15 mouse cellular contexts compared by ENCODE assay signal in genomic region chr6:135398801-135399200, GRCm38 (mm10). TPM values are rescaled to one million over a fixed set of nuclear protein-coding genes. Genes with fewer than 3 reads are reported as not detected.
DNase-seq lines count a peak whose midpoint lies in the region; ATAC-seq and TF ChIP-seq lines count a peak whose summit lies in the region.
"Had no signal": no experiment of that assay in that cellular context is flagged by ENCODE, and none has a peak within 500 bp of the region (broad histone marks: within the 10 kb centered on the region; RNA-seq: fewer than 3 reads in every experiment).

No protein-coding gene starts in this region.

- peak; percentile 18 to 19 for DNase-seq in cerebellum, postnatal 14 days
- no peak for DNase-seq in cerebellum, adult 8-10 months
- DNase-seq in NIH3T3 (ENCODE audit: low read depth) = peak; percentile 56
- DNase-seq in hindbrain, postnatal 0 days (ENCODE audit: low spot score) = no peak
- DNase-seq: forebrain, postnatal 0 days; kidney, adult 11 months had no signal

- H3K27ac ChIP-seq in embryonic fibroblast, embryonic 13.5 days (ENCODE audit: insufficient read depth, low read length) = 0 out of 2 replicates have a peak overlapping the region, but pooled peaks have one; percentile 9
- H3K27ac ChIP-seq in heart, embryonic 16.5 days (ENCODE audit: low read length) = no peak overlapping the region
- H3K27ac ChIP-seq in intestine, postnatal 0 days (ENCODE audit: low read depth, low read length) = no peak overlapping the region
- no peak overlapping the region for H3K27ac ChIP-seq in forebrain, embryonic 12.5 days
- H3K27ac ChIP-seq in hindbrain, postnatal 0 days = no peak overlapping the region
- H3K27ac ChIP-seq: limb, embryonic 12.5 days; lung, embryonic 15.5 days; midbrain, embryonic 13.5 days had no signal

- WGBS in heart, embryonic 16.5 days = 25% methylated on average over 5 of the region's 5 CpGs
- 70% methylated on average over 5 of the region's 5 CpGs for WGBS in intestine, postnatal 0 days
- 77% methylated on average over 5 of the region's 5 CpGs for WGBS in forebrain, embryonic 12.5 days
- WGBS in hindbrain, postnatal 0 days = 69% methylated on average over 5 of the region's 5 CpGs

- no peaks in the 10 kb centered on the region for H3K27me3 ChIP-seq in heart, embryonic 16.5 days (ENCODE audit: control insufficient read depth, insufficient read depth, low read length)
- H3K27me3 ChIP-seq in intestine, postnatal 0 days (replicated peaks; ENCODE audit: control insufficient read depth, insufficient read depth, low read length) = no peaks in the 10 kb centered on the region
- H3K27me3 ChIP-seq in forebrain, embryonic 12.5 days = no peaks in the 10 kb centered on the region
- H3K27me3 ChIP-seq in hindbrain, postnatal 0 days (ENCODE audit: insufficient read depth, low read length) = no peaks in the 10 kb centered on the region
- H3K27me3 ChIP-seq: limb, embryonic 12.5 days; lung, embryonic 15.5 days; midbrain, embryonic 13.5 days had no signal

- no peak overlapping the region for H3K4me3 ChIP-seq in embryonic fibroblast, embryonic 13.5 days (ENCODE audit: insufficient read depth, low read length)
- no peak overlapping the region for H3K4me3 ChIP-seq in heart, embryonic 16.5 days (ENCODE audit: low read length)
- no peak overlapping the region for H3K4me3 ChIP-seq in intestine, postnatal 0 days (ENCODE audit: low read depth, low read length)
- H3K4me3 ChIP-seq in forebrain, embryonic 12.5 days (replicated peaks) = no peak overlapping the region
- no peak overlapping the region for H3K4me3 ChIP-seq in hindbrain, postnatal 0 days (ENCODE audit: low read length)
- H3K4me3 ChIP-seq: limb, embryonic 12.5 days; lung, embryonic 15.5 days; midbrain, embryonic 13.5 days had no signal

- H3K36me3 ChIP-seq in heart, embryonic 16.5 days (ENCODE audit: control insufficient read depth, insufficient read depth) = no peaks in the 10 kb centered on the region
- no peaks in the 10 kb centered on the region for H3K36me3 ChIP-seq in intestine, postnatal 0 days (ENCODE audit: control insufficient read depth, insufficient read depth)
- H3K36me3 ChIP-seq in forebrain, embryonic 12.5 days (replicated peaks) = no peaks in the 10 kb centered on the region
- no peaks in the 10 kb centered on the region for H3K36me3 ChIP-seq in hindbrain, postnatal 0 days (ENCODE audit: insufficient read depth, low read length)
- H3K36me3 ChIP-seq: G1E; limb, embryonic 12.5 days; lung, embryonic 15.5 days; midbrain, embryonic 13.5 days had no signal

- H3K4me2 ChIP-seq in heart, embryonic 16.5 days (ENCODE audit: low read depth, low read length) = no peak overlapping the region
- H3K4me2 ChIP-seq in intestine, postnatal 0 days (replicated peaks; ENCODE audit: low read depth) = no peak overlapping the region
- no peak overlapping the region for H3K4me2 ChIP-seq in forebrain, embryonic 12.5 days
- no peak overlapping the region for H3K4me2 ChIP-seq in hindbrain, postnatal 0 days (ENCODE audit: low read depth, low read length)
- H3K4me2 ChIP-seq: limb, embryonic 12.5 days; lung, embryonic 15.5 days; midbrain, embryonic 13.5 days had no signal

- ATAC-seq in heart, embryonic 16.5 days (replicated peaks; ENCODE audit: extremely low read depth, insufficient read depth, low FRiP score) = peak; percentile 28; the same call in 1 of the 2 replicates
- no peak for ATAC-seq in intestine, postnatal 0 days
- ATAC-seq in forebrain, embryonic 12.5 days (ENCODE audit: low FRiP score) = no peak
- no peak for ATAC-seq in hindbrain, postnatal 0 days
- ATAC-seq: activated CD4-positive, CD25-positive, alpha-beta regulatory T cell, adult 4 months; forebrain, postnatal 0 days; midbrain, embryonic 13.5 days had no signal

- no peak for TF ChIP-seq CTCF in embryonic fibroblast, embryonic 13.5 days (IDR thresholded peaks at IDR 0.05; ENCODE audit: borderline replicate concordance, insufficient read depth, low read length)
- no peak for TF ChIP-seq CTCF in intestine, postnatal 0 days (IDR thresholded peaks at IDR 0.05; ENCODE audit: low read depth)
- no peak for TF ChIP-seq CTCF in hindbrain, postnatal 0 days (IDR thresholded peaks at IDR 0.05; ENCODE audit: low read depth)

- H3K4me1 ChIP-seq in embryonic fibroblast, embryonic 13.5 days (ENCODE audit: control insufficient read depth, insufficient read depth, low read length) = 0 out of 2 replicates have a peak, but pooled peaks cover 3% of the 10 kb centered on the region
- H3K4me1 ChIP-seq in heart, embryonic 16.5 days (ENCODE audit: control insufficient read depth, insufficient read depth, low read length) = peaks cover 6% of the 10 kb centered on the region
- H3K4me1 ChIP-seq in intestine, postnatal 0 days (replicated peaks; ENCODE audit: control insufficient read depth, insufficient read depth, low read length) = no peaks in the 10 kb centered on the region
- H3K4me1 ChIP-seq in forebrain, embryonic 12.5 days = no peaks in the 10 kb centered on the region
- no peaks in the 10 kb centered on the region for H3K4me1 ChIP-seq in hindbrain, postnatal 0 days (ENCODE audit: insufficient read depth, low read length)
- H3K4me1 ChIP-seq: lung, embryonic 15.5 days; midbrain, embryonic 13.5 days had no signal

- TF ChIP-seq POLR2A in embryonic fibroblast, embryonic 13.5 days (IDR thresholded peaks at IDR 0.05; ENCODE audit: low read depth, low read length) = no peak

- no peaks in the 10 kb centered on the region for H3K9me3 ChIP-seq in heart, embryonic 16.5 days (replicated peaks; ENCODE audit: control insufficient read depth, low read length)
- H3K9me3 ChIP-seq in intestine, postnatal 0 days (ENCODE audit: control insufficient read depth) = no peaks in the 10 kb centered on the region
- H3K9me3 ChIP-seq in forebrain, embryonic 12.5 days = no peaks in the 10 kb centered on the region
- no peaks in the 10 kb centered on the region for H3K9me3 ChIP-seq in hindbrain, postnatal 0 days (ENCODE audit: low read length)
- H3K9me3 ChIP-seq: limb, embryonic 12.5 days; lung, embryonic 15.5 days; midbrain, embryonic 13.5 days had no signal

- H3K9ac ChIP-seq in heart, embryonic 16.5 days (ENCODE audit: low read length) = no peak overlapping the region
- no peak overlapping the region for H3K9ac ChIP-seq in intestine, postnatal 0 days (ENCODE audit: low read depth, low read length)
- H3K9ac ChIP-seq in forebrain, embryonic 12.5 days = no peak overlapping the region
- no peak overlapping the region for H3K9ac ChIP-seq in hindbrain, postnatal 0 days (replicated peaks; ENCODE audit: low read length)
- H3K9ac ChIP-seq: forebrain, postnatal 0 days; limb, embryonic 12.5 days; lung, embryonic 15.5 days; midbrain, embryonic 13.5 days had no signal

RNA-seq across cellular contexts. Expression of gene Emp1, which starts 36.5 kb away (rescaled TPM):
- 952 and 959 TPM in 2 replicates for polyA plus RNA-seq in embryonic fibroblast, embryonic 13.5 days (2011; ENCODE audit: insufficient read length, low read depth, missing spikeins)
- 48.5 and 51.9 TPM in 2 replicates for polyA plus RNA-seq in heart, embryonic 16.5 days (2015; fragmentation: Nextera tagmentation; extraction: Ambion mirVana)
- 42.5 and 42.8 TPM in 2 replicates for polyA plus RNA-seq in intestine, postnatal 0 days (2015; fragmentation: Nextera tagmentation; extraction: Ambion mirVana)
- polyA plus RNA-seq in forebrain, embryonic 12.5 days (2016; fragmentation: Nextera tagmentation; extraction: Ambion mirVana) = 6.7 and 7.9 TPM in 2 replicates
- total RNA-seq in hindbrain, postnatal 0 days (2014; rRNA removed) = 40.2 and 53.2 TPM in 2 replicates
- polyA plus RNA-seq in hindbrain, postnatal 0 days (2015; fragmentation: Nextera tagmentation; extraction: Ambion mirVana) = 7.8 and 8.6 TPM in 2 replicates
- polyA plus RNA-seq: G1E had no signal

Comparison
In these comparisons a context has a peak if more than half of its experiments do, and no peak if none do; other contexts are left out.
1. DNase-seq: peak in cerebellum, postnatal 14 days (2 of 2) and NIH3T3 (single experiment); none in cerebellum, adult 8-10 months (single experiment) and hindbrain, postnatal 0 days (single experiment).
2. RNA of gene Emp1, which starts 36.5 kb away (polyA plus RNA-seq): 952 to 959 TPM in embryonic fibroblast, embryonic 13.5 days; 48.5 to 51.9 TPM in heart, embryonic 16.5 days, 42.5 to 42.8 TPM in intestine, postnatal 0 days, 7.8 to 8.6 TPM in hindbrain, postnatal 0 days and 6.7 to 7.9 TPM in forebrain, embryonic 12.5 days; every median in the first group is over 10 times any median in the second.